Mouse (Mus musculus): ENCODE data around the gene Satb2. TPM values are rescaled to one million over a fixed set of nuclear protein-coding genes. Genes with fewer than 3 reads are reported as not detected.

Gene Satb2
- polyA plus RNA-seq, 1 experiment from 2014 or later: 0.29 TPM

DNA sequence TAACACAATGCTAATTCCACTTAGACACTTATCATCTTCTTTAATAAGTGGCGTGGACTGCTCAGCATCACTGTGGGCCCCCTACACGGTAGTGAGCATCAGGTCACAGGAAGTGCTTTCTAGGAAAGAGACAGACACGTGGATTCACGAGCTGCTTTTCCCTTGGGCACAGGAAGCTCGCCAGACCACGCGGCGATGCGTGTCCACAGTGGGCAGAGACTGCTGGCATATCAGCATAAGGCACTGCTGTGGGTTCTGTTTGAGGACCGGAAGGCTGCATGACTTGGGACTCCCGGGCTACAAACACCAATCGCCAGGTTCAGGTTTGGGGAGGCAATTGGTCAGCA is 22.7 kb downstream of the Satb2 start:
- H3K4me1 ChIP-seq: no peaks in the 10 kb centered on the region
- ATAC-seq (ENCODE audit: borderline replicate concordance, extremely low read depth, low FRiP score, low TSS enrichment): no peak
- WGBS: 64% methylated on average over 12 of the region's 12 CpGs

GRCm38 (mm10) chr1:56955055-56955738 is 23.3 kb downstream of the Satb2 start:
- Histone ChIP-seq H3K36me3 (no peaks in the 10 kb centered on the region), H3K27ac (no peak overlapping the region), H3K27me3 (no peaks in the 10 kb centered on the region), H3K4me1 (no peaks in the 10 kb centered on the region), H3K4me2 (no peak overlapping the region), H3K9me3 (no peaks in the 10 kb centered on the region), H3K4me3 (no peak overlapping the region), H3K9ac (no peak overlapping the region)
- ATAC-seq (ENCODE audit: borderline replicate concordance, extremely low read depth, low FRiP score, low TSS enrichment): no peak
- WGBS: 63% methylated on average over 14 of the region's 14 CpGs

More for the DNA sequence above, 22.7 kb downstream of the Satb2 start:
- Histone ChIP-seq H3K4me3 (no peak overlapping the region), H3K4me2 (no peak overlapping the region), H3K27ac (no peak overlapping the region), H3K9ac (no peak overlapping the region), H3K36me3 (no peaks in the 10 kb centered on the region), H3K27me3 (no peaks in the 10 kb centered on the region), H3K9me3 (no peaks in the 10 kb centered on the region)

- Histone ChIP-seq H3K4me2 (no peak overlapping the region), H3K4me1 (no peaks in the 10 kb centered on the region), H3K9ac (no peak overlapping the region), H3K36me3 (no peaks in the 10 kb centered on the region), H3K4me3 (no peak overlapping the region), H3K27ac (no peak overlapping the region), H3K27me3 (no peaks in the 10 kb centered on the region), H3K9me3 (no peaks in the 10 kb centered on the region)
- no peak for ATAC-seq (ENCODE audit: borderline replicate concordance, extremely low read depth, low FRiP score, low TSS enrichment)
- 65% methylated on average over 2 of the region's 2 CpGs for WGBS
Observed at GRCm38 (mm10) chr1:56953538-56953937, 24.9 kb downstream of the Satb2 start.

DNA sequence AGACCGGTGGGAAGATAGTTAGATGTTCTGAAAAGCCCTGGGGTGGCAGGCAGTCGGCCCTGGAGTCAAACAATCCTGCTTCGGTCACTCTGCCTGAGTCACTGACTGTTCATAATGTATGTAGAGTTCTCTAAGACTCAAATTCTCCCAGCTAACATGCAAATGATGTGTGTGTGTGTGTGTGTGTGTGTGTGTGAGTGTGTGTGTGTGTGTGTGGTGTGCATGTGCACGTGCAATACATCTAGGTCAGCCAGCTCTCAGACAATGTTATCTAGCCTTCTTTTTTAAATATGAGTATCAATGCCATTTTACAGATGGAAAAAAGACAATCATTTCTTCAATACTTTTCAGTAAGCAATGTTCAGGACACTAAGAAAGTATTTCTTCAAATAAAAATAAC is 26.5 kb downstream of the Satb2 start:
- Histone ChIP-seq H3K4me3 (no peak overlapping the region), H3K9me3 (no peaks in the 10 kb centered on the region), H3K4me1 (no peaks in the 10 kb centered on the region), H3K9ac (no peak overlapping the region), H3K27me3 (no peaks in the 10 kb centered on the region), H3K36me3 (no peaks in the 10 kb centered on the region), H3K4me2 (no peak overlapping the region), H3K27ac (no peak overlapping the region)
- WGBS: 80% methylated on average over 4 of the region's 4 CpGs
- no peak for ATAC-seq (ENCODE audit: borderline replicate concordance, extremely low read depth, low FRiP score, low TSS enrichment)

DNA sequence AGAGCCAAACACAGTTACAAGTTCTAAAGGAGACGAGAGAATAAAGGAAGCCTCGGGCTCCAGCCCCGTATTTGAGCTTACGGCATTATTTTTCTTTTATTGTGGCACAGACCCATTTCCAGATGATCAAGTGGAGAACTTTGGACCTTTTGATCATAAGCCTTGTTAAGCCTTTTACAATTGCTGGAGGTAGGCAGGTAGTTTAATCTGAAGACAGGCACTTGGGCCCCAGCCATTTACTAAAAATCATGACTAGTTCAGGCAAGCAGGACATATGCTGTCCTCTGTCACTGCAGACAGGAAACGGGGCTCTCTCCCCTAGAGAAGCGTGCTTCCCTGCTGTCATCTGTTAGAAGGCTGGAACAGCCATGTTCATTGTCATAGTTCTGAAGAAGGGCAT is 26.9 kb downstream of the Satb2 start:
- no peak for ATAC-seq (ENCODE audit: borderline replicate concordance, extremely low read depth, low FRiP score, low TSS enrichment)
- no peak overlapping the region for H3K27ac ChIP-seq
- H3K27me3 ChIP-seq: no peaks in the 10 kb centered on the region
- no peaks in the 10 kb centered on the region for H3K4me1 ChIP-seq
- no peak overlapping the region for H3K9ac ChIP-seq
- no peak overlapping the region for H3K4me2 ChIP-seq
- H3K4me3 ChIP-seq: no peak overlapping the region
- H3K9me3 ChIP-seq: no peaks in the 10 kb centered on the region
- WGBS: 79% methylated on average over 6 of the region's 6 CpGs
- H3K36me3 ChIP-seq: no peaks in the 10 kb centered on the region

DNA sequence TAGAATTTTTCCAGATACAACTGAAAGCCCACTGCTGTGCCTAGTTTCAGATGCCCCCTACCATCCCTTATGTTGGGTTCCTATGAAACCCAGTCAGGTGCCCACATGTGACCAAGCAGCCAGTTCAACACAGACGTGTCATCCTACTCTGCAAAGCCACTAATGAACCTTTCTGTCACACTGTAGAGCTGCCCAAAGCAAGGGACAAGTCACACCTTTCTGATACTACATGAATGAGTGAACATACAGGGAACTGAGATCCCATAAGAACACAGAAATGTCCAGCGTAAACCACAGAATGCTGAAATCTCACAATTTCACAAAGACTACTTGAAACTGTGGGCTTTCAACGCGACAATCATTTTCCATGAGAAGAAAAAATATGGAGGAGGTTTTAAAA is 39.0 kb downstream of the Satb2 start:
- no peak for ATAC-seq (ENCODE audit: borderline replicate concordance, extremely low read depth, low FRiP score, low TSS enrichment)
- Histone ChIP-seq H3K4me1 (no peaks in the 10 kb centered on the region), H3K36me3 (no peaks in the 10 kb centered on the region), H3K4me2 (no peak overlapping the region), H3K9me3 (no peaks in the 10 kb centered on the region), H3K27me3 (no peaks in the 10 kb centered on the region), H3K4me3 (no peak overlapping the region), H3K27ac (no peak overlapping the region), H3K9ac (no peak overlapping the region)
- 91% methylated on average over 4 of the region's 4 CpGs for WGBS

DNA sequence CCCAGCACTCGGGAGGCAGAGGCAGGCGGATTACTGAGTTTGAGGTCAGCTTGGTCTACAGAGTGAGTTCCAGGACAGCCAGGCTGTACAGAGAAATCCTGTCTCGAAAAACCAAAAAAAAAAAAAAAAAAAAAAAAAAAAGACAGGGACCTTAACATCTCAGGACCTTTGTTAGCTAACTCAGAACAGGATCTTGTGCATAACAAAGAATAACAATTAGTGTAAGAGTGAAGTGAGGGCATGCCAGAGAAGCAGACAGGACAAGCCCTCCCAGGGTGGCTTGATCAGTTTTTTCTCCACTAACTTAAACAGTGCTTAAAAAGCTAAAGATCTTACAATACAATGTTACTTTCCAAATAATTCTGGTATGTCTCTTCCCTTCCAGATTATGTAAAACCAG is 40.0 kb downstream of the Satb2 start:
- ATAC-seq (ENCODE audit: borderline replicate concordance, extremely low read depth, low FRiP score, low TSS enrichment): no peak
- 88% methylated on average over 3 of the region's 3 CpGs for WGBS
- Histone ChIP-seq H3K36me3 (no peaks in the 10 kb centered on the region), H3K4me1 (no peaks in the 10 kb centered on the region), H3K27me3 (no peaks in the 10 kb centered on the region), H3K4me2 (no peak overlapping the region), H3K9ac (no peak overlapping the region), H3K4me3 (no peak overlapping the region), H3K27ac (no peak overlapping the region), H3K9me3 (no peaks in the 10 kb centered on the region)

DNA sequence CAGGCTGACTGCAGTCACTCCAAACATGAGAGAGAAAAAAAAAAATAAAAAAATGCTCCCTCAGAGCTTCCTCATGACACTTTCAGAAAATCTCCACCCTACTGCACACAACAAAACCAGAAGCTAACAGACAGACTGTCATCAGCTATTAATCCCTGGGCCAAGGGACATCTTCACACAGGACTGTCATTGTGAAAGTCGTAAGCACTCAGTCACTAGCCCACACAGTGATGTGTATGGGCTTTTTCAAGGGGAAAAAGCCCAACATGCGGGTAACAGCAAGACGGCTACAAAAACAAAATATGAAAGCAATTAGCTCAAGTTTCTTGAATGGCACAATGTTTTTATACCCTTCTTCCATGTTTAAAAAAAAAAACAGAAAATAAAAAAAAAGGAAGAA is 41.9 kb downstream of the Satb2 start:
- H3K36me3 ChIP-seq: no peaks in the 10 kb centered on the region
- H3K4me2 ChIP-seq: no peak overlapping the region
- H3K9me3 ChIP-seq: no peaks in the 10 kb centered on the region
- WGBS: 79% methylated on average over 3 of the region's 3 CpGs
- H3K27ac ChIP-seq: no peak overlapping the region
- H3K4me1 ChIP-seq: no peaks in the 10 kb centered on the region
- ATAC-seq (ENCODE audit: borderline replicate concordance, extremely low read depth, low FRiP score, low TSS enrichment): no peak
- H3K9ac ChIP-seq: no peak overlapping the region
- no peak overlapping the region for H3K4me3 ChIP-seq
- no peaks in the 10 kb centered on the region for H3K27me3 ChIP-seq

- no peak overlapping the region for H3K27ac ChIP-seq
- no peaks in the 10 kb centered on the region for H3K36me3 ChIP-seq
- ATAC-seq (ENCODE audit: borderline replicate concordance, extremely low read depth, low FRiP score, low TSS enrichment): no peak
- no peak overlapping the region for H3K4me2 ChIP-seq
- 72% methylated on average over 9 of the region's 9 CpGs for WGBS
- H3K4me3 ChIP-seq: no peak overlapping the region
- H3K9me3 ChIP-seq: no peaks in the 10 kb centered on the region
- no peak overlapping the region for H3K9ac ChIP-seq
- no peaks in the 10 kb centered on the region for H3K27me3 ChIP-seq
- H3K4me1 ChIP-seq: no peaks in the 10 kb centered on the region
Observed at GRCm38 (mm10) chr1:56933821-56934220, 44.6 kb downstream of the Satb2 start.

DNA sequence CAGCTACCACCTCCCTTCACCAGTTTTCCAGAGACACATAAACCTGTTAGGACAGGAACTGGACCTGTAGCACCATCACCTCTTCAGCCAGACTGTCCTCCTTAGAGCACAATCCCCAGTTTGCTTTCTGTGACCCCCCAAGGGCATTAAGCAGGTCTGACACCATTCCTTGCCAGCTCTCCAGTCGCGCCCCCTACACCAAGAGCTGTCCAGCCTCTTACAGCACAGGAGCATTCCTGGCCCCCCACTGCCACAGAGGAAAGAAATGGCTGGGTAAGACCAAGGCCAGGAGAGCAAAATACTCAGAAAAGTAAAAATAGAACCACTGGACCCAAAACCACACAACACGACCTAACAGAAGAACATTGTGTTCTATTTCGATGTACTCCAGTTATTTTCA is 48.4 kb downstream of the Satb2 start:
- no peak overlapping the region for H3K4me3 ChIP-seq
- H3K36me3 ChIP-seq: no peaks in the 10 kb centered on the region
- no peak for ATAC-seq (ENCODE audit: borderline replicate concordance, extremely low read depth, low FRiP score, low TSS enrichment)
- no peak overlapping the region for H3K27ac ChIP-seq
- 72% methylated on average over 4 of the region's 4 CpGs for WGBS
- H3K9me3 ChIP-seq: no peaks in the 10 kb centered on the region
- no peaks in the 10 kb centered on the region for H3K27me3 ChIP-seq
- H3K4me2 ChIP-seq: no peak overlapping the region
- H3K9ac ChIP-seq: no peak overlapping the region
- H3K4me1 ChIP-seq: no peaks in the 10 kb centered on the region

- H3K4me1 ChIP-seq: no peaks in the 10 kb centered on the region
- no peak overlapping the region for H3K27ac ChIP-seq
- H3K9ac ChIP-seq: no peak overlapping the region
- no peaks in the 10 kb centered on the region for H3K9me3 ChIP-seq
- no peak overlapping the region for H3K4me2 ChIP-seq
- ATAC-seq (ENCODE audit: borderline replicate concordance, extremely low read depth, low FRiP score, low TSS enrichment): no peak
- no peaks in the 10 kb centered on the region for H3K36me3 ChIP-seq
- H3K4me3 ChIP-seq: no peak overlapping the region
- H3K27me3 ChIP-seq: no peaks in the 10 kb centered on the region
- 35% methylated on average over 9 of the region's 9 CpGs for WGBS
Observed at GRCm38 (mm10) chr1:56928731-56929130, 49.7 kb downstream of the Satb2 start.

- Histone ChIP-seq H3K36me3 (no peaks in the 10 kb centered on the region), H3K4me1 (no peaks in the 10 kb centered on the region), H3K9ac (no peak overlapping the region), H3K27ac (no peak overlapping the region), H3K9me3 (no peaks in the 10 kb centered on the region), H3K27me3 (no peaks in the 10 kb centered on the region), H3K4me3 (no peak overlapping the region), H3K4me2 (no peak overlapping the region)
- 90% methylated on average over 8 of the region's 8 CpGs for WGBS
- ATAC-seq (ENCODE audit: borderline replicate concordance, extremely low read depth, low FRiP score, low TSS enrichment): no peak
Observed at GRCm38 (mm10) chr1:56920472-56920871, 58.0 kb downstream of the Satb2 start.

DNA sequence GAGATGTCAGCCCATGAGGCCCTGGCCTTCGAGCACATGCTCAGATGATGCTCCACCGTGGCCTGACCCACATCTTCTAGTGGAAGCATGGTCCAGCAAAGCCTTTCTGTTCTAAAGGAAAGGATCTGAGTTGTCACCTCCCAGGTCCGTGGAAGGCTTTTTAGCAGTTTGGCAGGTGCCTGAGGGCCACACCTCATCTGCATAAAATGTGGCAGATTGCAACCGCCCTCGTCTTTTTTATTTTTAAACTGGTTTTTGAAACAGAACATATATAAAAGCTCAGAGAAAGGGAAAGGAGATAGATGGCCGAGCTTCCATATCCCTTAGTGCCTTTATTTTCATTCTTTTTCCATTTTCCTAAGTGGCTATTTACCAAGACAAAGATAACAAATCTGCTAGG is 64.2 kb downstream of the Satb2 start:
- 83% methylated on average over 6 of the region's 6 CpGs for WGBS
- Histone ChIP-seq H3K4me3 (no peak overlapping the region), H3K4me1 (no peaks in the 10 kb centered on the region), H3K36me3 (no peaks in the 10 kb centered on the region), H3K9me3 (no peaks in the 10 kb centered on the region), H3K4me2 (no peak overlapping the region), H3K9ac (no peak overlapping the region), H3K27me3 (no peaks in the 10 kb centered on the region), H3K27ac (no peak overlapping the region)
- ATAC-seq (ENCODE audit: borderline replicate concordance, extremely low read depth, low FRiP score, low TSS enrichment): no peak

Measured in lung, embryonic 15.5 days (tissue).